Mouse (Mus musculus): ENCODE measurements around the gene Fmnl3. TPM values are rescaled to one million over a fixed set of nuclear protein-coding genes. Genes with fewer than 3 reads are reported as not detected.

The Fmnl3 gene
- polyA plus RNA-seq, 1 experiment: 26.8 TPM

DNA sequence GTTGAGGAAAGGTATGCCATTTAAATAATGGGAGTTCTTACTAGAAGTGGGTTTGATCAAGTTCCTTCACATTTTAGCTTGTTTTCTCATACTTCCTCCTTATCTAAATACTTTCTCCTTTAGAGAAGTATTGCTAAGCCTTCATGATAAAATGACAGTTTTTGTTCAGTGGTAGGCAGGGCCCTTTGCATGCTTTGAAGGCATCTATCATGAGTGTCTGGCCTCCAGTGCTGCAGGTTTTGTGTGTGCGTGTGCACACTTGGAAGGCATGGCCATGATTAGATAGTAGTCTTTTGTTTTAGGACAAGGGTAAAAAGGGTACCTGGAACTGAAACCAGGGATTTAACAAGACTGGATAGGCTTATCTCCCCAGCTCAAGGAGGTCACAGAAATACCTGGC is 26.2 kb upstream of the Fmnl3 start:
- WGBS: 23% methylated on average over 1 of the region's 1 CpGs
- H3K27ac ChIP-seq (ENCODE audit: insufficient read depth, low read depth, low read length): peak overlapping the region; percentile 70; the same call in 1 of the 2 replicates

DNA sequence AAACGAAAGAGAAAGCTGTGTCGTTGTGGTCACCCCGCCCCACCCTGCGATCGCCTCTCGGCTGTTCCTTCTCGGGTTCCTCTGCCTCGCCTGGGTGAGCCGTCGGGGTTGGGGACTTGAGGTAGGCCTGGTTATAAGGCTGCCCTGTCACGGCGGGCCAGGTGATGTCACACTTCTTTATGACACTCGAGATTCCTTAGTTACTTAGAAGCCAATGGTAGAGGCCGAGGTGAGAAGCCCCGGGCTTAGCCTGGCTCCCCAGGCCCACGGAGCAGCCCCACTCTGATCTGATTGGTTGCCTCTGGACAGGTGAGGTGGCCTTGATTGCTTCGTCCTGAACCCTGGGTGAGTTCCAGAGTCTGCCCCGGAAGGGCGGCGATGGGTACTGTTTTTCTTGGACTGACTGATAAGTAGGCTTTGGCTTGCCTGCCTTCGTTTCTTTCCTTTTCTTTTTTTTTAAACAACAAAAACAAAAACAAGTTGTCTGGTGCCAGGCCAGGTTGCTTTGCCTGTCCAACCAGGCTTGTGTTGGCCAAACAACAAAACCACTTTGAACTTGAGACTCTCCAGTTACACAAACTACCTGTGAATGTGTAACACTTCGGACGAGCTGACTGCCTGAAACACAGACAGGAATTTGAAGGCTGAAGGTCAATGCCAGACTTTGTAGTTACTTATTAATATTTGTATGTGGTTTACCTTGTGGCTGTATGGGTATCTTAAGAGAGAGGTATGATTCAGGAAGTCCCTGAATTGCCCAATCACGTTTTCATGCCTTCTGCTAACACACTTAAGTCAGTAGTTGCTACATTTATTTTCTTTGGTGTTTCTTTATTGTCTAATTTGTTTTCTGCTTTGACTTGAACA is 23.3 kb upstream of the Fmnl3 start:
- Histone ChIP-seq H3K4me1 (ENCODE audit: control insufficient read depth, insufficient read depth, low read length) (peaks cover 31% of the 10 kb centered on the region), H3K27ac (ENCODE audit: insufficient read depth, low read depth, low read length) (peak overlapping the region; percentile 98), H3K27me3 (replicated peaks; ENCODE audit: control insufficient read depth, insufficient read depth, low read length) (no peaks in the 10 kb centered on the region), H3K4me3 (ENCODE audit: insufficient read depth, low read depth, low read length) (peak overlapping the region; percentile 85), H3K36me3 (ENCODE audit: control insufficient read depth, insufficient read depth, low read length) (no peaks in the 10 kb centered on the region)
- peak; percentile 97 for DNase-seq
- TF ChIP-seq POLR2A (IDR thresholded peaks at IDR 0.05; ENCODE audit: low read depth, low read length) (no peak), CTCF (conservative IDR thresholded peaks at IDR 0.05; ENCODE audit: insufficient read depth, insufficient read length, low read depth, low read length) (no peak)
- under 1% methylated on average over 24 of the region's 24 CpGs for WGBS

More for the DNA sequence above, 26.2 kb upstream of the Fmnl3 start:
- Histone ChIP-seq H3K4me1 (ENCODE audit: control insufficient read depth, insufficient read depth, low read length) (peaks cover 51% of the 10 kb centered on the region), H3K36me3 (ENCODE audit: control insufficient read depth, insufficient read depth, low read length) (no peaks in the 10 kb centered on the region; the same call in 1 of the 2 replicates), H3K4me3 (ENCODE audit: insufficient read depth, low read depth, low read length) (peak overlapping the region; percentile 15; the same call in 1 of the 2 replicates), H3K27me3 (replicated peaks; ENCODE audit: control insufficient read depth, insufficient read depth, low read length) (no peaks in the 10 kb centered on the region)
- DNase-seq: no peak
- no peak for TF ChIP-seq POLR2A (IDR thresholded peaks at IDR 0.05; ENCODE audit: low read depth, low read length)

DNA sequence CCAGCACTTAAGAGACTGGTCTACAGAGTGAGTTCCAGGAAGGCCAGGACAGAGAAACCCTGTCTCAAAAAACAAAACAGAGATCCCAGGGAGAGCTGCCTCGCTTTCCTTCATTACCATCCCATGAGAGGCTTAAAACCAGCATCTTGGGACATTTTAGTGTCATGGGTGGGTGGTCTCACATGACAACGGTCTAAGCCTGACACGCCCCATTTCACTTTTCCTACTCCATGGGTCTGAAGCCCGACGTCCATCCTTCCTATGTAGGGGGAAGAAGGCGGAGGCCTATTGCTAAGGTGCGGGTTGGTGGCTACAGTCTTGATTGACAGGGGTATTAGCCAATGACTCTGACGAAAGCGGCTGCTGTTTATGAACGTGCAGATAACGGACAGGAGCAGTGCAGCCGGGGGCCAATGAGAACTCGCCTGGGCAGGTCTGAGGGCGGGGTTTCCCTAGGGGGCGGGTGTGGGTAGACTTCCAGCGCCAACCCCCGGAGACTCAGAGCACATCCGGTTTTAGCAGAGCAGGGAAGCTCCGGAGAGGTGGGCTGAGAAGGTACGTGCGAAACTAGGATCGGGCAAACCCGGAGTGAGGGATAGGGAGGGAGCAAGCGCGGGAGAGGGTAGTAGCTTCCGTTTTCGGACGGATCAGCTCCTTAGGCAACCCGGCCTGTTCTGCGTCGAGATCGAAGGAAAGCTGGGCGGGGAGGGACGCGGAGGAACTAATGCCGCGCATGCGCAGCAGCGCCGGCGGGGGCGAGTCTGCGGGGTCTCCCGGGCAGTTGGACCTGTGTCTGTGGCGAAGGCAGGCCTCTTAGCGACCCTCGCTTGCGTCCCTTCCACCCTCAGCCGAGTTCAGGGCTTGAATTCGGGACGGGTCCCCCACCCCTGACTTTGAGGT is 22.5 kb upstream of the Fmnl3 start, which contains the start of gene Tmbim6:
Gene Tmbim6, plus strand, starts transcription at position 397 of the 900 bp plus-strand sequence.
- TF ChIP-seq CTCF (conservative IDR thresholded peaks at IDR 0.05; ENCODE audit: insufficient read depth, insufficient read length, low read depth, low read length) (no peak), POLR2A (IDR thresholded peaks at IDR 0.05; ENCODE audit: low read depth, low read length) (peak; percentile 97)
- Histone ChIP-seq H3K4me1 (ENCODE audit: control insufficient read depth, insufficient read depth, low read length) (peaks cover 29% of the 10 kb centered on the region; the same call in 1 of the 2 replicates), H3K27ac (ENCODE audit: insufficient read depth, low read depth, low read length) (peak within 1 kb of the TSS; percentile 97), H3K36me3 (ENCODE audit: control insufficient read depth, insufficient read depth, low read length) (no peaks in the 10 kb centered on the region), H3K27me3 (replicated peaks; ENCODE audit: control insufficient read depth, insufficient read depth, low read length) (no peaks in the 10 kb centered on the region), H3K4me3 (ENCODE audit: insufficient read depth, low read depth, low read length) (peak within 1 kb of the TSS; percentile 85)
- DNase-seq: peak; percentile 100
- under 1% methylated on average over 51 of the region's 51 CpGs for WGBS

DNA sequence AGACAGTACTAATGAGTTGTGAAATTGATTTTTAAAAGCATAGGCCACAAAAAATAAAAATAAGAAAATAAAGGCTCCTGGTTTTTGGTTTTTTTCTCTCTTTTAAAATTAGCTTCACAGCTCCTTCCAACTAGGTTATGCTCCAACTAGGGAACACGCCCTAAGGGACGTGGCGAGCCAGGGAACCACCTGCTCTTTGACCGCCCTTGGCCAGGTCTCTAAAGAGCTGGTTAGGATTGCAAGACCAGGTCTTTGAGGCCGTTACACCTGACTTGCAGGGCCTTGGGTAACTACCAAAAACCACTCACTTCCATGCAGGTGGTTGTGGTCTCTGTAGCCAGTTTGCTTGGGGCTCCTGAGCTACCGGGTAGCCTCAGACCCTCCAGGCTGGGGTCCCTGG is 21.7 kb upstream of the Fmnl3 start:
- Histone ChIP-seq H3K27me3 (replicated peaks; ENCODE audit: control insufficient read depth, insufficient read depth, low read length) (no peaks in the 10 kb centered on the region), H3K36me3 (ENCODE audit: control insufficient read depth, insufficient read depth, low read length) (no peaks in the 10 kb centered on the region), H3K4me1 (ENCODE audit: control insufficient read depth, insufficient read depth, low read length) (peaks cover 33% of the 10 kb centered on the region; the same call in 1 of the 2 replicates), H3K27ac (ENCODE audit: insufficient read depth, low read depth, low read length) (peak overlapping the region; percentile 86), H3K4me3 (ENCODE audit: insufficient read depth, low read depth, low read length) (peak overlapping the region; percentile 43)
- TF ChIP-seq POLR2A (IDR thresholded peaks at IDR 0.05; ENCODE audit: low read depth, low read length) (no peak), CTCF (conservative IDR thresholded peaks at IDR 0.05; ENCODE audit: insufficient read depth, insufficient read length, low read depth, low read length) (no peak)
- 42% methylated on average over 6 of the region's 6 CpGs for WGBS
- DNase-seq: peak; percentile 91

DNA sequence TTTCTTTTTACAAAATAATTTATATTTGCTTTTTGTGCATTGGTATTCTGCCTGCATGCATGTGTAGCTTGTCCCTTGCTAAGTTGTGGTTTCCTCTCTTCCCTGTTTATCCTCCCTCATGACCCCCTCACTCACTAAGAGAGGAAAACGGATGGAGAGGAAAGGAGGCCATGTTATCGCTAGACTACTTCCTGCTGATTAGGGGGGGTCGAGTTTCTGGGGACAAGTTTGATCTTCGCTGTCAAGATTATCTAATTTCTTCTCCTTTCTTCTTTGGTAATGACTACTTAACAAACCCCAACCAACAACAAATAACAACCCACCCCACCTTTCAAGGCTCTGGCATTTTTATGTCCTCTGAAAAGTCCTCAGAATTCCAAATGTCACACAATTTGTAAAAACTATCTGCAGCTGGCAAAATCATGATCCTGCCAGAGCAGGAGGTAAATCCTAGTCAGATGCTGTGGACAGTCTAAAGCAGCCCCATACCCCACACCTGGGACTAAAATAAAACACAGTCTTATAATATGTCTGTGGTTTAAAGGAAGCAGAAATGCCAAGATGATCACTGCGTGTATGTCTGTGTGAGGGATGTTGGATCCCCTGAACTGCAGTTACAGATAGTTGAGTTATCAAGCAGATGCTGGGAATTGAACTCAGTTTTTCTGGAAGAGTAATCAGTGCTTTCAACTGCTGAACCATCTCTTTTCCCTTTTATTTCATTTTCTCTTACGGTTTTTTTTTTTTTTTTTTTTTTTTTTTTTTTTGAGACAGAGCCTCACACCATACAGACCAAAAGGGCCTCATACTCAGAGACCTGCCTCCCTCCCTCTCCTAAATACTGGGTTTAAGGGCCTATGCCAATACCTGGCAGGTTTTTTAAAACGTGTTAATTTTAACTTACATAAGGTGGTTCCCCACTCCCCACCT is 20.5 kb upstream of the Fmnl3 start:
- Histone ChIP-seq H3K4me1 (ENCODE audit: control insufficient read depth, insufficient read depth, low read length) (peaks cover 26% of the 10 kb centered on the region; the same call in 1 of the 2 replicates), H3K36me3 (ENCODE audit: control insufficient read depth, insufficient read depth, low read length) (no peaks in the 10 kb centered on the region), H3K27ac (ENCODE audit: insufficient read depth, low read depth, low read length) (no peak overlapping the region), H3K27me3 (replicated peaks; ENCODE audit: control insufficient read depth, insufficient read depth, low read length) (no peaks in the 10 kb centered on the region), H3K4me3 (ENCODE audit: insufficient read depth, low read depth, low read length) (no peak overlapping the region)
- no peak for DNase-seq
- WGBS: 53% methylated on average over 7 of the region's 7 CpGs
- TF ChIP-seq POLR2A (IDR thresholded peaks at IDR 0.05; ENCODE audit: low read depth, low read length): no peak
- TF ChIP-seq CTCF (conservative IDR thresholded peaks at IDR 0.05; ENCODE audit: insufficient read depth, insufficient read length, low read depth, low read length): no peak

DNA sequence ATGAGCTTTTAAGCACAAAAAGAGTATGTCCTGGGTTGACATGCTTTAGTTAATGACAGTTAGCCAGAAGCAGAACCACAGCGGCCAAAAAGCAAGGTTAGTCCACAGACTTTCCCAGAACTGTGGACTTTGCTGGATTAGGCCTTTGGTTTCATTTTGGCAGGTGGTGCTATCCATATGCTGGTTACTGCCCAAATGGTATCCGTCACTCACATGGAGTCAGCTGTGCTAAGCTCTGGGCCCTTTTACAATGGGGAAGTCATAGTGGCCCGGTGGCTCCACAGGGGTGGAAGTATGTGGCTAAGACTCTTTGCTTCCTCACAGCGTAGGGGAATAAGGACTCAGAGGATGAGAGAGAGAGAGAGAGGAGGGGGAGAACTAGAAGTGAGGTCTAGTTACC is 17.7 kb upstream of the Fmnl3 start:
- Histone ChIP-seq H3K27ac (ENCODE audit: insufficient read depth, low read depth, low read length) (peak overlapping the region; percentile 27), H3K4me3 (ENCODE audit: insufficient read depth, low read depth, low read length) (no peak overlapping the region), H3K4me1 (ENCODE audit: control insufficient read depth, insufficient read depth, low read length) (peaks cover 30% of the 10 kb centered on the region; the same call in 1 of the 2 replicates), H3K27me3 (replicated peaks; ENCODE audit: control insufficient read depth, insufficient read depth, low read length) (no peaks in the 10 kb centered on the region), H3K36me3 (ENCODE audit: control insufficient read depth, insufficient read depth, low read length) (no peaks in the 10 kb centered on the region)
- DNase-seq: peak; percentile 79
- TF ChIP-seq CTCF (conservative IDR thresholded peaks at IDR 0.05; ENCODE audit: insufficient read depth, insufficient read length, low read depth, low read length) (no peak), POLR2A (IDR thresholded peaks at IDR 0.05; ENCODE audit: low read depth, low read length) (no peak)
- 71% methylated on average over 4 of the region's 4 CpGs for WGBS
